Mouse (Mus musculus) kidney, adult 2 months (tissue): ENCODE results near the gene Dusp3.

ENCODE experiments used
- CTCF ChIP-seq: fragments of 200-500 bp; conservative IDR thresholded peaks from 2 replicates; pipeline ENCODE4 v1.5.1; 2011; ENCODE audit warnings: low read depth, mild to moderate bottlenecking, control low read depth, low read length, moderate library complexity, mixed read lengths; ENCODE audit not compliant: insufficient read depth, insufficient read length
- POLR2A ChIP-seq: fragments of 200-500 bp; IDR thresholded peaks from one replicate; pipeline ENCODE4 v1.6.1; 2011; ENCODE audit warnings: low read depth, low read length, control low read depth

- TF ChIP-seq POLR2A: no peak
- TF ChIP-seq CTCF: no peak
These were observed 38.1 kb upstream of the Dusp3 start for GRCm38 (mm10) chr11:102024875-102025274.
